Mouse (Mus musculus): ENCODE data around the gene Fkbp15.

GRCm38 (mm10) chr4:62361571-62361970 is 1.2 kb upstream of the Fkbp15 start:
- no peak for TF ChIP-seq CTCF (conservative IDR thresholded peaks at IDR 0.05; ENCODE audit: insufficient read depth, insufficient read length, low read depth, low read length)
- no peak for TF ChIP-seq POLR2A (IDR thresholded peaks at IDR 0.05; ENCODE audit: low read depth, low read length)

All from kidney, adult 2 months (tissue).